Mouse (Mus musculus) heart, postnatal 36 days (tissue): ENCODE measurements at regions not wholly inside any gene's neighbourhood (a gene's known extent, or its start where the extent isn't known, plus 50 kb on each side); places are given as distances from the start of the nearest gene placed in this dataset.
A peak's percentile ranks its signal among the peaks of the same experiment; 100 is the strongest.

Source experiments
- DNase-seq, 2 experiments: peaks; one replicate each; pipeline ENCODE4 v3.0.0; 2021 to 2022
- intact Hi-C: fragments of 180-260 bp; cut with DNase I; formaldehyde crosslinking; loops from one replicate; pipeline ENCODE4 v1.15.1; 2025

GRCm38 (mm10) chr8:113554700-113555455, 80.5 kb upstream of the Mon1b start:
- DNase-seq: no peak
- intact Hi-C loops: loop anchor here (5.0 kb wide), 1 partner anchor 37 kb away; no protein-coding TSS in a partner anchor

GRCm38 (mm10) chr8:113556994-113557393, 78.4 kb upstream of the Mon1b start:
- intact Hi-C loops: no loop called here
- no peak for DNase-seq

GRCm38 (mm10) chr8:113581098-113581497, 54.3 kb upstream of the Mon1b start:
- intact Hi-C loops: loop anchor here (5.0 kb wide), 1 partner anchor 609 kb away; no protein-coding TSS in a partner anchor
- DNase-seq: no peak

- no peak for DNase-seq
- intact Hi-C loops: loop anchor here (2.0 to 5.0 kb wide), 2 partner anchors 469 to 609 kb away; no protein-coding TSS in a partner anchor
These were observed 53.7 kb upstream of the Mon1b start for GRCm38 (mm10) chr8:113581704-113582103.

GRCm38 (mm10) chr8:113582180-113582975, 53.0 kb upstream of the Mon1b start:
- intact Hi-C loops: loop anchor here (2.0 to 5.0 kb wide), 2 partner anchors 470 to 610 kb away; no protein-coding TSS in a partner anchor
- peak in 1 of 2 experiments; percentile 3 for DNase-seq

GRCm38 (mm10) chr8:113583801-113584200, 51.6 kb upstream of the Mon1b start:
- intact Hi-C loops: loop anchor here (2.0 to 5.0 kb wide), 2 partner anchors 471 to 612 kb away; no protein-coding TSS in a partner anchor
- DNase-seq: no peak
